Mouse (Mus musculus) neural tube, embryonic 11.5 days (tissue): ENCODE measurements around the gene Gm10197. TPM values are rescaled to one million over a fixed set of nuclear protein-coding genes. Genes with fewer than 3 reads are reported as not detected.

Source experiments
- ATAC-seq: fragments of 200-750 bp; cut with Nextera tagmentation; 2 replicates; pipeline ENCODE4 v1.8.0; 2017; ENCODE audit warnings: moderate number of reproducible peaks, mild to moderate bottlenecking, moderate TSS enrichment, moderate library complexity; ENCODE audit not compliant: insufficient read depth, low FRiP score, low TSS enrichment
- DNase-seq: peaks from one replicate; pipeline ENCODE4 v3.0.0-alpha.2; 2015; ENCODE audit warnings: low spot score
- H3K27ac ChIP-seq: fragments of 300-500 bp; sonication (generic); 2 replicates; pipeline ENCODE4 v1.5.1; 2014; ENCODE audit warnings: low read depth, mild to moderate bottlenecking, low read length
- H3K27me3 ChIP-seq: fragments of 300-500 bp; sonication (generic); 2 replicates; pipeline ENCODE4 v1.6.1; 2014; ENCODE audit warnings: mild to moderate bottlenecking, low read length, mixed read lengths; ENCODE audit not compliant: control insufficient read depth, insufficient read depth
- H3K36me3 ChIP-seq: fragments of 300-500 bp; sonication (generic); 2 replicates; pipeline ENCODE4 v1.6.1; 2014; ENCODE audit warnings: mild to moderate bottlenecking, low read length, moderate library complexity, mixed read lengths; ENCODE audit not compliant: control insufficient read depth, insufficient read depth
- H3K4me1 ChIP-seq: fragments of 300-500 bp; sonication (generic); 2 replicates; pipeline ENCODE4 v1.6.1; 2014; ENCODE audit warnings: low read length, mixed read lengths; ENCODE audit not compliant: control insufficient read depth, insufficient read depth
- H3K4me2 ChIP-seq: fragments of 300-500 bp; sonication (generic); 2 replicates; pipeline ENCODE4 v1.6.1; 2014; ENCODE audit warnings: low read depth, mild to moderate bottlenecking, moderate library complexity
- H3K4me3 ChIP-seq: fragments of 300-500 bp; sonication (generic); 2 replicates; pipeline ENCODE4 v1.5.1; 2014; ENCODE audit warnings: low read depth, low read length
- H3K9ac ChIP-seq: fragments of 300-500 bp; sonication (generic); 2 replicates; pipeline ENCODE4 v1.6.1; 2014; ENCODE audit warnings: mild to moderate bottlenecking, low read length
- H3K9me3 ChIP-seq: fragments of 300-500 bp; sonication (generic); 2 replicates; pipeline ENCODE4 v1.6.1; 2016; ENCODE audit warnings: low read length; ENCODE audit not compliant: control insufficient read depth
- WGBS: fragments of 180-500 bp; shearing (Covaris S2); extraction: QIAGEN DNeasy Blood & Tissue Kit; methylation state at CpG from one replicate; pipeline ENCODE4 v1.1.7; 2014; 5-methylcytosine and 5-hydroxymethylcytosine counted together
- polyA plus RNA-seq: library from polyadenylated mRNA; unstranded; fragments of >200 nt; fragmentation: Nextera tagmentation; extraction: Ambion mirVana; gene quantifications from 2 replicates; pipeline ENCODE4 v1.2.1, GENCODE M21; 2014

Gene Gm10197
- polyA plus RNA-seq, 1 experiment from 2014 or later, result not detected

- no peaks in the 10 kb centered on the region for H3K27me3 ChIP-seq
Observed at GRCm38 (mm10) chr19:53355065-53355464, 16.5 kb downstream of the Gm10197 start.

GRCm38 (mm10) chr19:53354271-53355000 lies 17.1 kb downstream of the Gm10197 start:
- no peak for ATAC-seq
- H3K4me2 ChIP-seq, result no peak overlapping the region
- H3K9me3 ChIP-seq, result no peaks in the 10 kb centered on the region
- DNase-seq, result no peak
- no peak overlapping the region for H3K4me3 ChIP-seq
- no peaks in the 10 kb centered on the region for H3K27me3 ChIP-seq
- WGBS, result 84% methylated on average over 7 of the region's 7 CpGs
- H3K9ac ChIP-seq, result no peak overlapping the region
- H3K36me3 ChIP-seq, result no peaks in the 10 kb centered on the region
- no peak overlapping the region for H3K27ac ChIP-seq
- H3K4me1 ChIP-seq, result no peaks in the 10 kb centered on the region

More at GRCm38 (mm10) chr19:53355065-53355464, 16.5 kb downstream of the Gm10197 start:
- no peak overlapping the region for H3K4me3 ChIP-seq
- no peak for ATAC-seq
- no peak for DNase-seq
- H3K27ac ChIP-seq, result no peak overlapping the region
- H3K36me3 ChIP-seq, result no peaks in the 10 kb centered on the region
- H3K4me2 ChIP-seq, result no peak overlapping the region
- no peak overlapping the region for H3K9ac ChIP-seq
- no peaks in the 10 kb centered on the region for H3K9me3 ChIP-seq
- WGBS, result 88% methylated on average over 16 of the region's 16 CpGs
- H3K4me1 ChIP-seq, result no peaks in the 10 kb centered on the region

- no peak overlapping the region for H3K9ac ChIP-seq
- DNase-seq (no peak), ATAC-seq (no peak)
- no peak overlapping the region for H3K4me3 ChIP-seq
- WGBS, result 92% methylated on average over 7 of the region's 7 CpGs
- H3K27me3 ChIP-seq, result no peaks in the 10 kb centered on the region
- H3K27ac ChIP-seq, result no peak overlapping the region
- H3K4me2 ChIP-seq, result no peak overlapping the region
- no peaks in the 10 kb centered on the region for H3K9me3 ChIP-seq
- no peaks in the 10 kb centered on the region for H3K36me3 ChIP-seq
- no peaks in the 10 kb centered on the region for H3K4me1 ChIP-seq
Observed at GRCm38 (mm10) chr19:53353864-53354263, 17.7 kb downstream of the Gm10197 start.

- H3K27ac ChIP-seq, result no peak overlapping the region
- H3K27me3 ChIP-seq, result no peaks in the 10 kb centered on the region
- H3K9me3 ChIP-seq, result no peaks in the 10 kb centered on the region
- no peak overlapping the region for H3K9ac ChIP-seq
- WGBS, result 79% methylated on average over 14 of the region's 14 CpGs
- no peak for ATAC-seq
- H3K4me3 ChIP-seq, result no peak overlapping the region
- H3K36me3 ChIP-seq, result no peaks in the 10 kb centered on the region
- no peak for DNase-seq
- H3K4me1 ChIP-seq, result no peaks in the 10 kb centered on the region; the same call in 1 of the 2 replicates
- no peak overlapping the region for H3K4me2 ChIP-seq
Observed at GRCm38 (mm10) chr19:53345766-53346165, 25.8 kb downstream of the Gm10197 start.

- H3K9ac ChIP-seq, result no peak overlapping the region
- H3K27me3 ChIP-seq, result no peaks in the 10 kb centered on the region
- DNase-seq (no peak), ATAC-seq (no peak)
- no peak overlapping the region for H3K4me3 ChIP-seq
- H3K36me3 ChIP-seq, result no peaks in the 10 kb centered on the region
- H3K4me1 ChIP-seq, result no peaks in the 10 kb centered on the region; the same call in 1 of the 2 replicates
- no peak overlapping the region for H3K4me2 ChIP-seq
- no peaks in the 10 kb centered on the region for H3K9me3 ChIP-seq
- 94% methylated on average over 16 of the region's 16 CpGs for WGBS
- no peak overlapping the region; the same call in 1 of the 2 replicates for H3K27ac ChIP-seq
Observed at GRCm38 (mm10) chr19:53344062-53344461, 27.5 kb downstream of the Gm10197 start.

- H3K4me3 ChIP-seq, result no peak overlapping the region
- WGBS, result 89% methylated on average over 13 of the region's 13 CpGs
- DNase-seq (no peak), ATAC-seq (no peak)
- H3K4me1 ChIP-seq, result no peaks in the 10 kb centered on the region; the same call in 1 of the 2 replicates
- H3K36me3 ChIP-seq, result no peaks in the 10 kb centered on the region
- no peaks in the 10 kb centered on the region for H3K9me3 ChIP-seq
- no peaks in the 10 kb centered on the region for H3K27me3 ChIP-seq
- no peak overlapping the region for H3K9ac ChIP-seq
- no peak overlapping the region; the same call in 1 of the 2 replicates for H3K27ac ChIP-seq
- H3K4me2 ChIP-seq, result no peak overlapping the region
Observed at GRCm38 (mm10) chr19:53343174-53343881, 28.2 kb downstream of the Gm10197 start.

- peaks cover 3% of the 10 kb centered on the region; the same call in 1 of the 2 replicates for H3K36me3 ChIP-seq
- no peak overlapping the region for H3K4me2 ChIP-seq
- no peak overlapping the region for H3K4me3 ChIP-seq
- no peak for DNase-seq
- 33% methylated on average over 6 of the region's 6 CpGs for WGBS
- ATAC-seq, result no peak
- H3K27me3 ChIP-seq, result no peaks in the 10 kb centered on the region
- H3K27ac ChIP-seq, result no peak overlapping the region
- H3K9ac ChIP-seq, result no peak overlapping the region
- no peaks in the 10 kb centered on the region for H3K9me3 ChIP-seq
- H3K4me1 ChIP-seq, result no peaks in the 10 kb centered on the region
Observed at GRCm38 (mm10) chr19:53340423-53340822, 31.1 kb downstream of the Gm10197 start.

- H3K36me3 ChIP-seq, result peaks cover 3% of the 10 kb centered on the region; the same call in 1 of the 2 replicates
- H3K4me2 ChIP-seq, result no peak overlapping the region
- DNase-seq (no peak), ATAC-seq (no peak)
- no peaks in the 10 kb centered on the region for H3K27me3 ChIP-seq
- no peak overlapping the region for H3K9ac ChIP-seq
- H3K4me1 ChIP-seq, result no peaks in the 10 kb centered on the region
- no peak overlapping the region for H3K27ac ChIP-seq
- H3K4me3 ChIP-seq, result no peak overlapping the region
- 96% methylated on average over 9 of the region's 9 CpGs for WGBS
- no peaks in the 10 kb centered on the region for H3K9me3 ChIP-seq
Observed at GRCm38 (mm10) chr19:53335241-53335640, 36.3 kb downstream of the Gm10197 start.
